Mouse (Mus musculus) liver, adult (tissue): ENCODE measurements around the gene Fndc9.

Source experiments
- GATA4 ChIP-seq: IDR thresholded peaks from 2 replicates; pipeline ENCODE4 v1.6.1; 2014; ENCODE audit warnings: mild to moderate bottlenecking, low read length; ENCODE audit not compliant: insufficient replicate concordance

The Fndc9 gene

DNA sequence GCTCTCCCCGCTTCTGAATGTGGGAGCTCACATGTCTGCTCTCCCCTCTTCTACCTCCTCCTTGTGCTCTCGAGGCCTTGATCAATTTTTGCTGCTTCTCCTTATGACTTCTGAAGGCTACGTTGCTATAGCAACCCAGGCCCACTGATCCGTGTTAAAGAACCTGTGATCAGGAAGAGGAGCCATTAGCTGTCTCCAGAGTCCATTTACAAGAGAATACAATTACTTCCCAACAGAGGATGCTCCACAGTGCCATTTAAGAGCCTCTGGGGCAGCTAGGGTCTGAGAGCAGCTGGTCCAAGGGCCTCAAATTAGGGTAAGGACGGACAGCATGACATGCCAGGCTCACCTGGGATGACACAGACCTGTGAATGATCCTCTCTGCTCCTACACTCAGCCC, 16.7 kb upstream of the Fndc9 start:
- no peak for TF ChIP-seq GATA4

DNA sequence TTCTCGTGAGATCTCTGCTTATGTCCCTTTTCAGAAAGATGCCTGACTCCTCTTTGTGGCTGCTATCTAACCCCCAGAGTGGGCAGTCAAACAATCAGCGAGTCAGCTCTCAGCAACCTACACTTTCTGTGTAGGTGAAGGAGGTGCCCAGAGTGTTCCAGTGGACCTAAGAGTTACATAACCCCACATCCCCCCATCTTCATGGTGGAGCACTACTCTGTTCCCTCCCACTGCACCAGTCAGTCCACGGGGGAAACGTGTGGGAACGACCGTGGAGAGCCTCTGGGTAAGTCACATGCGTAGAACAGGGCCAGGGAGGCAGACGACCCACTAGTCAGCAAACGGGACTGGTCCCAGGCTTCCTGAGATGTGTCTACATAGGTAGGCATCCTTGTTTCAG, 16.0 kb upstream of the Fndc9 start:
- no peak for TF ChIP-seq GATA4

DNA sequence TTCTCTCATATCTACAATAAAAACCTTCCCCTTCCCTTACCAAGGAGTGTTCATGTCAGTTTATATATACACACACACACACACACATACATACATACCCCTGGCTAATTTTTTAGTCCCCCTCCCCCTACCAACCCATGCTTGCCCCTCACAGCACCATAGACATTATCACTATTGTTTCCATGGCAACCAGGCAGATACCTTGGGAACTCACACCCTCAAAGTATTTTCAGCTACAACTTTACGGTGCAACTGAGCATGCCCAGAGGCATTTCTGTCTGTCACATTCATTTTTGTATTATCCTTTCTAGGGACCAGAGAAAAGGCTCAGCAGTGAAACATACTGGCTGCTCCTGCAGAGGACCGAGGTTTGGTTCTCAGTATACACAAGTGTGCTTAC, 15.1 kb upstream of the Fndc9 start:
- TF ChIP-seq GATA4, result no peak

DNA sequence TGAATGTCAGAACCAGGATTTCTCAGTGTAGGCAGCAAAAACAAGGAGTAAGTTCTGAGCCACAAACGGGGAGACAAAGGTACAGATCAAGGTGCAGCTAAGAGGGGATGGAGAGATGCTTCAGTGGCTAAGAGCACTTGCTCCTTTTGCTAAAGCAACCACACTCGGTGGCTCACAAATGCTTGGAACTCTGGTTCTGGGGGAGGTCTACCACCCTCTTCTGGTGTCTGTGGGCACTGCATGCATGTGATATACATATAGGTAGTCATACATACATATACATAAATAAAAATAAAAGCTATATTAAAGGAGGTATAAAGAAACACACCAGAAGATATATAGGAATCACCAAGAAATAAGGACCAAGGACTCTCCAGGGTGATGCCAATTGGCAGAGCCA, 11.8 kb upstream of the Fndc9 start:
- TF ChIP-seq GATA4, result no peak

DNA sequence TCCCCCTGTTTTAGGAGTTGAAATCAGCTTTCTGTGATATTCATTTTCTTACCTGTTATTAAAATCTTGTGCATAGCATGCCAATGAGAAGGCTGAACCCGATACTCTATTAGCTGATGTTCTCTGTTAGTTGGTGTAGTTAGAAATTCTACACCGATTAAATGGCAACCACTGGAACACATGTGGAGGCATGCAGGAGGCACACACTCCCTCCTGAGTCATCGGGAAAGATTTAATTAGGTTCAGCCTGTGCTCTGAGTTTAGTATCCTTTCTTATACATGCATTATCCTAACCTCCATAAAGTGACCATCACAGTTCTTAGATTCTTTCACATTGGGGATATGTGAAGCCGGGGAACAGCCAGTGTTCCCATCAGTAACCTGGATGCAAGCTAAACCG, 10.0 kb upstream of the Fndc9 start:
- TF ChIP-seq GATA4, result no peak

DNA sequence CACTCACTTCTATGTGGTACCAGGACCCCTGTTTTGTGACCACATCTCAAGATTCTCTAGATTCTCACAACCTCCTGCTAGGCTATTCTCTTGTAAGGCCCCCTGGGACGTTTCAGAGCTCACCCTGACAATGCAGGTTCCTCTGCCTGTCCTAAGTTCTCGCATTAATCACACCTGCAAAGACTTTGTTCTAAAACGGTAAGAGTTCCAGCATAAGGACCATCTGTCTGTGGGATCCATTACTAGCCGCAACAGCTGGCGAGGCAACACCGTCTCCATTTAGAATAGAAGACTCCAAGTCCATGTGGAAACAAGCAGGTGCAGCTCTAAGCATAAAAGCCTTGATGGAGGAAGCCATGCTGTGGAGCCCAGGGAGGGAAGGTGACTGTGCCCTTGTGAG, 5.1 kb upstream of the Fndc9 start:
- no peak for TF ChIP-seq GATA4

DNA sequence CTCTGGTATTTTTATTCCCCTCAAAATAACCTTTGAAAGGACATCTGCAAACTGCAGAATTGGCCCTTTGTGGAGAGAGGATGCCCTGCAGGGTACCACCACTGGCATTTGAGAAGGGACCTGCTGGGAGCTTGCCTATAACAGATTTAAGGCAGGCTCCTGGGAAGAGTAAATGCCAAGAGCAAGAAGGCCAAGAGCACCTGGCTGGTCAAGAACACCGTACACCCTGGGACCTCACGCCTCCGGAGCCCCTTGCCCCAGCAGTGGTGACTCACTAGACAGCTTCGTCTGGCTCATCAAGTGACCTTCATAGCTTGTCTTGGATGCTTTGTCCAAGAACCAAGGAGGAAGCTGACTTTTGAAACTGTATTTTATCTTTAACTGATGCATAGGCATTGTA, 2.5 kb upstream of the Fndc9 start:
- TF ChIP-seq GATA4, result no peak

DNA sequence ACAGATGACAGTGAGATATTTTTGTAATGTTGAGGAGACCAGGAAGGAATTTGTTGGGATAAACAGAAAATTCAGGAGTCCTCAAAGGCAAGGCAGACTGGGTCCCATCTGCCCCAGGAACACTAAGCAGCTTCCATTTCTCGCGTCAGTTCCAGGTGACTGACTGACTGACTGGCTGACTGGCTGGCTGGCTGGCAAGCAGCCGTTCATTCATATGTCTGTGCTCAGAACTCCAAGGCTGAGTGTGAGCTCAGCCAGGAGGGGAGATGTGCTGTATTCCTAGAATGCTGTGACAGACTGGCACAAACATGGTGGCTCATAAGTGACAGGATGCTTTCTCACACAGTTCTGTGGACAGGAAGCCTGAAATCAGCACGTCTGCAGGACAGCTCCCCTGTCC, 1.4 kb upstream of the Fndc9 start:
- no peak for TF ChIP-seq GATA4

DNA sequence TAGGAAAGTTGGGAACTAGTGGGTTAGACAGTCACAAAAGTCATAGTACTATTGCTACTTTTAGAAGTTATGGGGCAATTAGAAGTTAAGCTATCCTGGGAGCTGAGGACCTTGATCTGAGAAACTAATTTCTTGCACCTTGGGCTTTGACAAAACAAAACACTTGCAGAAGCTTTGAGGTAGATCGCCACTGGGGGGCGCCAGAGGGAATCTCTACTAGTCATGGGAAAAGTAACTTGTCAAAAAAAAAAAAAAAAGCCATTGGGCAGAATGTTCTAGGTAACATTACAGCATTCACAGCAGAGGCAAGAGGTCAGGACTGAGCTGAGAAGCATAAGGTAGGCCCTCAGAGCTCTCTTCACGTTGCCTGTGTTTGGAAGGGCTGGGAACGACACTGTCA, 1.6 kb downstream of the Fndc9 start:
- no peak for TF ChIP-seq GATA4

DNA sequence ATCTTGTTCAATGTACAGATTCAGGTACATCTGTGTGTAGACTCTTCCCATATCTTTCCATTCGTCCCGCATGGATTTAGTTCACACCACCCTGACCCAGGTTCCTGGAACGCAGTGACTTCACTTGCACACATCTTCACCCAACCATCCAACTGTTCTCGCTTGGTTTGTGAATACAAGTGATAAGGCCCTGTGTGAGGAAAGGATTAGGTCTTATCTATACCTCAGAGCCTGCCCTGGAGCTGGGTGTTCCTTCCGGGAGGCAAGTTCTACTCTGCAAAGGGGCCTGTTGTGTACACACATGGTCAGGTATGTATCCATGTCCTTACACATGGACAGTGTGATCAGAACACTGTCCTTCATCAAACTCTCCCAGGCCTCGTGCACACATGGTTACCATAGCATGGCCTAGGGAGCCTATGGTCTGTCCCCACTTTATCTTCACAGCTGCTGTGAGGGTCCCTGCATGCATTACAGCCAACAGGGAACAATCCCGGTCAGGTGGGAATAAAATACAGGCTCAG, 5.9 kb downstream of the Fndc9 start:
- no peak for TF ChIP-seq GATA4

DNA sequence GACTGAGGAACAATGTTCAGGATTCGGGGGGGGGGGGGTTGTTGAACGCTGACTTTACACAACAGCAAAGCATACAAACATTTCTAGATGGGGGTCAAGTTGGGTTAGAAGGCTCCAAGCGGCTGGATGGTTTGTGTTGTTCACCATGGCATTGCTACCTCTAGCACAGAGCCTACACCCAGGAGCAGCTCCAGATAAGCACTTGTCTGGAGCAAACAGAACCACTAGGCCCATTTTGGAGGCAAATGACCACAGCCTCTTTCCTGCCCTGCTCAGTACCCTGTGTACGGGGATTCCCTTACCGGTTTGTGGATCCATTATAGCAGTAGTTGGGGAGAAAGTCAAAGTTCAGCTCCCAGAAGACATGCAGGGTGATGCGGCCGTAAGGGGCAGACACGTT, 6.7 kb downstream of the Fndc9 start:
- TF ChIP-seq GATA4, result no peak

DNA sequence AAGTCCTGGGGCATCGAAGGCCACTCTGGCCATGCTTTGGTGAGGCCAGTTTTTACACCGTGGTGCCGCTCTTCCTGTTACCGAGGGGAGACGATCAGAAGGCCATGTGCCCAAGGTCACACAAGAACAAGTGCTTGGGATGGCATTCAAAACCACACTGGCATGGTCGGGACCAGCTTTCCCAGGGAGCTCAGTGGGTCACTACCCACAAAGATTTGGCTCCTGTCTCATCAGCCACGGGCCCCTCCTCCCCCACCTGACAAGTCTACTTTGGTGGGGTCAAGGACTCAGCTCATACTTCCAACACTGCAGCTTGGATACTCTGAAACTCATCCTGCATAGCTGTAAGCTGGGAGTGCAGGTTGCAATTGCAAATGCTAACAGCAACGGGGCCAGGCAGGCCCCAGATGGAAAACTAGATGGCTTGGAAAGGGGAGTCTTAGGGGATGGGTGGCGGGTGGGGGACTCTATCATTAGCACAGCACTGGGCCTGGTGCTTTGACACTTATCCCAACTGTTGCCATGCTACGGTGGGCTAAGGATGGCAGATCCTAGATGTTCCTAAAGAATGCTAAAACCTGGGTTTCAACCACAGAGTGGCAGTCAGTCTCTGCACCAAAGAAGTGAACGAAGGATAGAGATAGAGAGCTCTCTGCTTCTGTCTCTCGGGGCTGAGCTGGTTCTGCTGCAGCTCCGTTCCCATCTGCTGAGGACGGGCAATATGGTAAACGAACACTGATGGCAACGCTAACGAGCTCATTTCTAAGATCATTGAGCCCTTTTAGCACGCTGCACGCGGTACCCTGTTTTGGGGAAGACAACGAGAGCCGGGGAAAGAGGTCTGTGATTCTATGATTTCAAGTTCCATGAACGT, 9.6 kb downstream of the Fndc9 start:
- no peak for TF ChIP-seq GATA4

DNA sequence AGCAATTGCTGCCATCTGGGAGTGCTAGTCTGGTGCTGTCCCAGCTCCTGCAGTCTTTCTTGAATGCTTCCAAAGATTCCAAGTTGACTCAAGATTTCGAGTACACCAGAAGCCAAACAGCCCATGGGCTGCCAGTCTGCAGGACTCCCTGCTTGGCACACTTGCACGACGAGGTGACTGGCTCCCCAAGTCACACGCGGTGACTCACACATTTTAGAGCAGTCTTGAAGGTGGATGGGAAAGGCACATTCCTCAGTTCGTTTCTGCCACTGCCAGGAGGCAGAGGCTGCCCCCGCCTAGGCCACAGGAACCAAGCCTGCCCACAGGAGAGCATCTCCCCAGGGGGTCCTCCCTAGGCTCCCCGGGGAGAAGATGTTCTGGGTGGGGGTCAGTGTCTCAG, 10.6 kb downstream of the Fndc9 start:
- no peak for TF ChIP-seq GATA4

DNA sequence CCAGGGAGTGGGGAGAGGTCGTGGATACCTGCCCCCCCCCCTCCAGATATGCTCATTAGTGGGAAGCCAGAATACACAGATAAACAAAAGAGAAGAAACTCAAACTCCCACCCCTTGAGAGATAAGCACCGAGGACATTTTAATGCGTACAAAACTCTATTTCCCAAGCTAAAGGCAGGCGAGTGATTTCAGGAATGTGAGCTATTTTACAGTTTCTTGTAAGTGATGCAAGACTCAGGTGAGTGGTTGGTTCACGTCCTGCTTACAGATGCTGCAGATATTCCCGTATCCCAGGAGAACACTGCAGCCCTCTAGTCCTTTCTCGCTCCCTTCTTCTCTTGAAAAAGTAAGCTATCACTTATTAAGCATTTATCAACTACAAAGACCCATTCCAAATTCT, 11.1 kb downstream of the Fndc9 start:
- TF ChIP-seq GATA4, result no peak

DNA sequence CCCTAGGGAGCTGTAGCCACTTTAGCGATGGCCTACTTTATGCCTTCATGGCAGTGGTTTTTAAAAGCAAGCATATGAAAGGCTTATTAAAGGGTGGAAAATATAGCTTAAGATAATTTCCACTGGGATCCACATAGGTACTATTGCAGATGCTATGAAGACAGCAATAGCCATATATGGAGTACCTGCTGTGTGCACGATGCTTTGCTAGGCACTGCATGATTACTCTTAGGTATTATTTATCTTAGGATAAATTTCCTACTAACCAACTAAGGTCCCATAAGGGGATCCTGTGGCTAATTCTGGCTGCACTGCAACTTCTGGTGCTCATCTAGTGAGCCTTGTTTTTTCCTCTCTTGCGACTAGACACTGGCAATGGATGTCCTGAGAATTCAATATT, 13.0 kb downstream of the Fndc9 start:
- no peak for TF ChIP-seq GATA4

DNA sequence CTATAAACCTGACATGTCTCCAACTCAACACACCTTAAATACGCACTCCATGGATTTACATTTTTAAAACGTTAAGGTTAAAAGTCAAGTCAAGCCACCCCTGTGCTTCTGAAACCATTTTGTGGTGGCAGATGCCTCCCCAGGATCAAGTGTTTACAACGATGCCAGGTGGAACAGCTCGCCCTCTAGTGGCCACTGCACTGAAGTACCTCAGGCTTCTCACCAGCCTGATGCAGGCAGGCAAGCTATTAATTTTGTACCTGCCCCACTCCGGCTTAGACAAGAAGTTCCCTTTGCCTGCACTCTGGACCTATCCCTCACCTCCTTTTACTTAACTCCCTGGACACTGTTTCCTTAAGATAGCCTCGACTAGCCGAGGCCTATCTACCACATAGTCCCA, 16.7 kb downstream of the Fndc9 start:
- TF ChIP-seq GATA4, result no peak

DNA sequence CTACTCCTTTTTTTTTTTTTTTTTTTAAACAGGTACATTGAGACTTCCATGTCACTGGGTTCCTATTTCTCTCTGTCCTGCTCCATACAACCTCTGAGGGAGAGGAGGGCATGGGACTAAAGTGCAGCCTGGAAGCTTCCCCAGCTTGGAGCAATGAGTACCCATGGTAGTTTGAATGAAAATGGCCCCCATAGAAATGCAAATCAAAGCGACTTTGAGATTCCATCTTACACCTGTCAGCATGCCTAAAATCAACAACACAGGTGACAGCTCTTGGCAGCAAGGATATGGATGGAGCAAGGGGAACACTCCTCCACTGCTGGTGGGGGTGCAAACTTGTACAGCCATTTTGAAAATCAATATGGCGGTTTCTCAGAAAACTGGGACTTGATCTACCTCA, 20.0 kb downstream of the Fndc9 start:
- TF ChIP-seq GATA4, result no peak
